Mouse (Mus musculus) heart, embryonic 14.5 days (tissue): ENCODE measurements around the gene Ssh2. TPM values are rescaled to one million over a fixed set of nuclear protein-coding genes. Genes with fewer than 3 reads are reported as not detected.
"Not testable (repeated sequence)": the region's sequence is repeated elsewhere in the genome, so short reads cannot be mapped to it uniquely, and the experiment has no call there.

Source experiments
- ATAC-seq: fragments of 200-750 bp; cut with Nextera tagmentation; 2 replicates; pipeline ENCODE4 v1.8.0; 2017; ENCODE audit warnings: low read depth, moderate TSS enrichment; ENCODE audit not compliant: insufficient number of reproducible peaks, insufficient read depth, low FRiP score
- H3K27ac ChIP-seq, 2 experiments: fragments of 200-500 bp in 1 of 2; fragments of 300-500 bp in 1 of 2; sonication (generic) in 1 of 2; replicated peaks in 1 of 2; 2 replicates each; pipeline ENCODE4 v1.5.1; 2012 to 2014; ENCODE audit warnings: low read depth in 2 of 2, low read length in 2 of 2, control low read depth in 1 of 2, mild to moderate bottlenecking in 1 of 2, mixed read lengths in 1 of 2; ENCODE audit not compliant: control insufficient read depth in 1 of 2, insufficient read depth in 1 of 2
- H3K27me3 ChIP-seq: fragments of 300-500 bp; sonication (generic); 2 replicates; pipeline ENCODE4 v1.6.1; 2014; ENCODE audit warnings: mild to moderate bottlenecking, low read length, control low read depth; ENCODE audit not compliant: control insufficient read depth, insufficient read depth
- H3K36me3 ChIP-seq: fragments of 300-500 bp; sonication (generic); 2 replicates; pipeline ENCODE4 v1.6.1; 2014; ENCODE audit warnings: mild to moderate bottlenecking, control low read depth, low read length, mixed read lengths; ENCODE audit not compliant: control insufficient read depth, insufficient read depth
- H3K4me1 ChIP-seq, 2 experiments: fragments of 200-500 bp in 1 of 2; fragments of 300-500 bp in 1 of 2; sonication (generic) in 1 of 2; 2 replicates each; pipeline ENCODE4 v1.6.1; 2012 to 2014; ENCODE audit warnings: low read length in 2 of 2, control low read depth in 1 of 2, mixed read lengths in 1 of 2; ENCODE audit not compliant: control insufficient read depth in 2 of 2, insufficient read depth in 2 of 2
- H3K4me2 ChIP-seq: fragments of 300-500 bp; sonication (generic); 2 replicates; pipeline ENCODE4 v1.6.1; 2014; ENCODE audit warnings: mild to moderate bottlenecking, low read length
- H3K4me3 ChIP-seq, 2 experiments: fragments of 200-500 bp in 1 of 2; fragments of 300-500 bp in 1 of 2; sonication (generic) in 1 of 2; 2 replicates each; pipeline ENCODE4 v1.5.1; 2012 to 2014; ENCODE audit warnings: low read length in 2 of 2, mild to moderate bottlenecking in 2 of 2, control low read depth in 1 of 2, low read depth in 1 of 2, moderate library complexity in 1 of 2; ENCODE audit not compliant: control insufficient read depth in 1 of 2, insufficient read depth in 1 of 2
- H3K9ac ChIP-seq: fragments of 300-500 bp; sonication (generic); 2 replicates; pipeline ENCODE4 v1.6.1; 2014; ENCODE audit warnings: mild to moderate bottlenecking, low read length
- H3K9me3 ChIP-seq: fragments of 300-500 bp; sonication (generic); 2 replicates; pipeline ENCODE4 v1.6.1; 2016; ENCODE audit warnings: low read length, control low read depth; ENCODE audit not compliant: control insufficient read depth
- WGBS: fragments of 180-500 bp; shearing (Covaris S2); extraction: QIAGEN DNeasy Blood & Tissue Kit; methylation state at CpG from one replicate; pipeline ENCODE4 v1.1.7; 2014; 5-methylcytosine and 5-hydroxymethylcytosine counted together
- polyA plus RNA-seq: library from polyadenylated mRNA; unstranded; fragments of >200 nt; fragmentation: Nextera tagmentation; extraction: Ambion mirVana; gene quantifications from 2 replicates; pipeline ENCODE4 v1.2.1, GENCODE M21; 2014

Gene Ssh2
- polyA plus RNA-seq, 1 experiment from 2014 or later = 31.4 TPM

DNA sequence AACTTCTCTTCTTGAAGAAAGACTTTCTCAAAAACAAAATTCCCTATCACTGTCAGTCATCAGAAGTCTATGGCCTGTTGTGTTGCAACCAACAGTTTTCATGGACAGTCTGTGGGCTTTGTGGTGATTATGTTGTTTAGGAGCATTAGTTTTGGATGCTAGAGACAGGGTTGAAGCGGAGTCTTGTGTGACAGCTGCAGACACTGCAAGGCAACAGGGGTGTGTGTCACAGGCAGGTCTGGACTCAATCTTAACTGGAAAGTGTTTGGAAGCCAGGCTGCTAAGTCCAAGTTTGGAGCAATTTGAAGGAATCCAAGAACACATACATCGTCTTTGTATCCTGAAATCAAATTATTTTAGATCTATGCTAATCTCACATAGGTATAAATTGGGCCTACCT lies 162.5 kb downstream of the Ssh2 start:
- no peak overlapping the region for H3K9ac ChIP-seq
- no peak overlapping the region for H3K4me3 ChIP-seq
- H3K4me2 ChIP-seq = no peak overlapping the region
- no peaks in the 10 kb centered on the region for H3K36me3 ChIP-seq
- H3K27me3 ChIP-seq = no peaks in the 10 kb centered on the region
- H3K9me3 ChIP-seq = no peaks in the 10 kb centered on the region
- no peak for ATAC-seq
- WGBS = 87% methylated on average over 2 of the region's 2 CpGs
- no peak overlapping the region for H3K27ac ChIP-seq
- H3K4me1 ChIP-seq = peaks cover 5 to 32% of the 10 kb centered on the region in 2 experiments; a peak in 3 of 4 replicates

DNA sequence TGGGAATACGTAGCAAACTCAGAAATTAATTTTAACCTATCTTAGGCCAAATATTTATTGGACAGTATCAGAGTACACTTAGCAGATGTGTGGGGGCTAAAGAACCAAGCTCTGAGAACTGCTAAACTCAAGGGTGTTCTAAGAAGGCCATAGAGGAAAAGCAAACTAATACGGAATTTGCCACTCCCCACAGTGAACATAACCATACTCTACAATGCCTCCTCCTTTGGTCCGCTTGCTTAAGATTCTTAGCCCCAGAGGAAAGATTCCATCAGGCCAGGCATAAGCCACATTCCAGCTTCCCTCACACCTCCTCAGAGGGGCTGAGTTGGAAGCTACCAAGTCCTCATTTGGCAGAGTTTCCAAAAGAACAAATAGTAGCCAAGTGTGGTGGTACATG lies 165.1 kb downstream of the Ssh2 start:
- H3K27ac ChIP-seq = no peak overlapping the region
- no peak for ATAC-seq
- no peaks in the 10 kb centered on the region for H3K9me3 ChIP-seq

DNA sequence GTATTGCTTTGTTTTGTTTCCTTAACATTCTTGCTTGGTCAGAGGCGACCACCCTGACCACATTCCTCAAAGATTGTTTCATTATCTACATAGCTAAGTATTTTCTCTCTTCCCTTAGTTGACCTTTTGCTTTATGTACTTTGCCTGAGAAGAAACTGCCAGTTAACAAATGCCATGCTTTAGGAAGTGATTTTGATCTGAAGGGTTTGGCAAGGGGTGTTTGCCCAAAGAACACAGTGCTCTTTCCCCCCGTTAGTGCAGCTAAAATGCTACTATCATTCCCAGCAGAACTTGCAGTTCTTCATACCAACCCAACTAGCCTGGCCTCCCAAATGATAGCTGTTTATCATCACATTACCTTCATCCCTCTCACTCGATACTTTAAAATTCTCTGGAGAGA lies 168.1 kb downstream of the Ssh2 start:
- WGBS = 31% methylated on average over 3 of the region's 3 CpGs

More for the DNA sequence above, 165.1 kb downstream of the Ssh2 start:
- H3K9ac ChIP-seq = no peak overlapping the region
- WGBS = 66% methylated on average over 3 of the region's 3 CpGs
- peaks cover 8 to 44% of the 10 kb centered on the region in 2 experiments; a peak in 3 of 4 replicates for H3K4me1 ChIP-seq
- H3K36me3 ChIP-seq = no peaks in the 10 kb centered on the region
- no peak overlapping the region for H3K4me2 ChIP-seq
- no peak overlapping the region for H3K4me3 ChIP-seq
- no peaks in the 10 kb centered on the region for H3K27me3 ChIP-seq

DNA sequence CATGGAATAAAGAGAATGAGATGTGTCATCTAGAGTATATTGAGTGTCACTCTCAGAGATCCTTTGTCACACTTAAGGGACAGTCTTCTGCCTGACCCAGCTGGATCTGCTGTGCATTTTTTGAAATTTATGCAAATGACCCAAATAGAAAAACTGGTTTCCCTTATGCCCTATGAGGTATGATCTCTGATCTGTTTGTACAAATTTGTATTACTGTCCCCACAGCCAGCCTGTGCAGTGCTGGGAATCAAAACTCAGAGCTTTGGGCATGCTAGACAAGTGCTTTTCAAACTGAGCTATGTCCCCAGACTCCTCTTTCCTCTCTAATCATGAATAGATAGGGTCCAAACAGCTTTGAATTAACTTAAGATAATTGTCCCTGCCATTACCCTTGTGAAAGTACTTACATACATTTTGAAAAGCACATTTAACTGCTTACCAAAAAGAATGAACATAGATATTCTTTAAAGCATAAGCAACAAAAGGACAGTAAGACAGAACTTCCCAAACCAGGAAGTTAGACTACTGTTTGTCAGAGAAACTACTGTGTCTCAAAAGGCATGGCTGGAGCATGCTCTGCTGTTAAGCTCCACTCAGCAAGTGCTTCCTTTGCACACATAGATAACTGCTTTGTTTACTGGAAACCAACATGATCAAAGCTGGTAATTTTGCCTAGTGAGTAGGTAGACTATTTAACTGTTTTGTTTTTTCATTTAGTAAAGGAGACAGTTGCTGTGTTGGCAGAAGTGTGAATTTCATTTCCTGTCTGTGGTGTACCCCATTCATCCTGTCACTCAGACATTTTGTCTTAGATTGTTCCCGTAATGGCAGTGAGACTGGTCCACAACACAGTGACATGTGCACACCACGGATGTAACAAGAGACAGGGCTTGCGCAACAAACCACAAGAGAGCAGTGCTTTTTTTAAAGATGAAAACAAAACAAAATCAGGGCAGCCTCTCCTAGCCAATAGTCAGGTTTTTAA lies 169.9 kb downstream of the Ssh2 start:
- Histone ChIP-seq H3K9ac (0 out of 2 replicates have a peak overlapping the region, but pooled peaks have one; percentile 40), H3K27ac (peak overlapping the region; percentile 65 to 67), H3K27me3 (no peaks in the 10 kb centered on the region), H3K36me3 (no peaks in the 10 kb centered on the region), H3K4me2 (0 out of 2 replicates have a peak overlapping the region, but pooled peaks have one; percentile 6), H3K9me3 (no peaks in the 10 kb centered on the region), H3K4me1 (peaks cover 5 to 29% of the 10 kb centered on the region in 2 experiments; a peak in 3 of 4 replicates), H3K4me3 (no peak overlapping the region)
- ATAC-seq = no peak
- 37% methylated on average over 3 of the region's 3 CpGs for WGBS

More for the DNA sequence above, 168.1 kb downstream of the Ssh2 start:
- H3K27me3 ChIP-seq = no peaks in the 10 kb centered on the region
- no peak overlapping the region for H3K9ac ChIP-seq
- no peak for ATAC-seq
- H3K4me2 ChIP-seq = no peak overlapping the region
- no peak overlapping the region for H3K27ac ChIP-seq
- peaks cover 5 to 33% of the 10 kb centered on the region in 2 experiments; a peak in 3 of 4 replicates for H3K4me1 ChIP-seq
- no peaks in the 10 kb centered on the region for H3K36me3 ChIP-seq
- H3K4me3 ChIP-seq = no peak overlapping the region
- H3K9me3 ChIP-seq = no peaks in the 10 kb centered on the region

DNA sequence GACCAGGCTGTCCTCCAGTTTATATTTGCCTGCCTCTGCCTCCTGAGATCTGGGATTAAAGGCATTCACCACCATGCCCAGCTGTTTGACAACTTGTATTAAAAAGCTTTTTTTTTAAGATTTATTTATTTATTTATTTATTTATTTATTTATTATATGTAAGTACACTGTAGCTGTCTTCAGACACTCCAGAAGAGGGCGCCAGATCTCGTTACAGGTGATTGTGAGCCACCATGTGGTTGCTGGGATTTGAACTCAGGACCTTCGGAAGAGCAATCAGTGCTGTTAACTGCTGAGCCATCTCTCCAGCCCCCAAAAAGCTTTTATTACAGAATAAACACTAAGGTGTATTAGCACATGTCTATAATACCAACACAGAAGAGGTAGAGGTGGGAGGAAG lies 172.1 kb downstream of the Ssh2 start:
- not testable (repeated sequence) for H3K4me2 ChIP-seq, ATAC-seq, H3K27ac ChIP-seq, H3K36me3 ChIP-seq, H3K27me3 ChIP-seq, H3K9me3 ChIP-seq, H3K4me3 ChIP-seq, H3K9ac ChIP-seq
- WGBS = 89% methylated on average over 3 of the region's 3 CpGs
- peaks cover 5 to 23% of the 10 kb centered on the region in 2 experiments; a peak in 3 of 4 replicates for H3K4me1 ChIP-seq

DNA sequence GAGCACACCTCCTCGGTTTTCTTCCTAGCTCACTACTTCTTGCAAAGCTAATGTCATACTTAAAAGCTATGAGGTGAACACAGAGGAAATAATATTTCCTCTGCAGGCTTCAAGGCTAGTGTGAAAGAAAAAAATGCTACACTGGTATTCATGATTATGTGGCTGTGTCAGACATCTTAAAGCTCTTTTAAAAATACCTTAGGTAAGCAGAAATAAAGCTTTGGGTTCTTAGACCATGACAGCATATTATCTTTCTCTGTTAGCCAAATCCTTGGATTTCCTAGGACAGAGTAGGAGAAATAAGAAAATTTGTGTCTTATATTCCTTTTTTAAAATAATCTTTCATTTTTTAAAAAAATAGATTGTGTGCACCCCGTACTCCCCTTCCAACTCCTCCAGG lies 179.5 kb downstream of the Ssh2 start:
- Histone ChIP-seq H3K9me3 (no peaks in the 10 kb centered on the region), H3K36me3 (peaks cover 72% of the 10 kb centered on the region), H3K4me3 (no peak overlapping the region), H3K27me3 (no peaks in the 10 kb centered on the region), H3K9ac (no peak overlapping the region), H3K4me2 (no peak overlapping the region), H3K27ac (no peak overlapping the region), H3K4me1 (no peaks in the 10 kb centered on the region)
- WGBS = 85% methylated on average over 2 of the region's 2 CpGs
- ATAC-seq = no peak

DNA sequence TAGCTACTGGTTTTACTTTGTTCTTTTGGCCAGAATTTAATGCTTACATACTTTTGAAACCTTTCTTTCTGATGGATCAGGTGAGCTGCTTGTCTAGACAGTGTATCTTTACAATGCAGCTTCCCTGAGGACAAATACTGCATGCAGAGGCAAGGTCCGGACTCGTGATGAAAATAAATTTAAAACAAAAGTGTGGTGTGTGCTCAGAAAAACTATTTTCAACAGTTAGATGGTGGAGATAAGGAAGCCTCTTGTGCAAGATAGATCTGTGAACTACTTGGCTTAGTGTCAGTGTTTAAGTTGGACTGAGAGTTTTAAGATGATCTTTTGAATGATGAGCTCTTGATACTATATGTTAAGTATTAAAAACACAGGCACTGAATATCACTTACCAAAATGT lies 186.4 kb downstream of the Ssh2 start:
- no peaks in the 10 kb centered on the region for H3K27me3 ChIP-seq
- H3K27ac ChIP-seq = no peak overlapping the region
- no peaks in the 10 kb centered on the region for H3K9me3 ChIP-seq
- H3K4me2 ChIP-seq = no peak overlapping the region
- H3K4me1 ChIP-seq = no peaks in the 10 kb centered on the region
- no peak overlapping the region for H3K9ac ChIP-seq
- ATAC-seq = no peak
- no peak overlapping the region for H3K4me3 ChIP-seq
- whole genome bisulfite sequencing = 90% methylated on average over 2 of the region's 2 CpGs
- H3K36me3 ChIP-seq = peaks cover 46% of the 10 kb centered on the region
